Mouse (Mus musculus) cerebellum, postnatal 10 days (tissue): Measurements from ENCODE around the gene Dcaf8.

Experiments used
- DNase-seq, 2 experiments: peaks; one replicate each; pipeline ENCODE4 v3.0.0; 2021; ENCODE audit warnings: mixed read lengths in 2 of 2

The Dcaf8 gene

GRCm38 (mm10) chr1:172197146-172197545 lies 49.3 kb downstream of the Dcaf8 start:
- DNase-seq = no peak

- peak; percentile 60 to 71 for DNase-seq
Observed at GRCm38 (mm10) chr1:172197851-172198250, 50.0 kb downstream of the Dcaf8 start.

GRCm38 (mm10) chr1:172198316-172198715 lies 50.4 kb downstream of the Dcaf8 start:
- DNase-seq = no peak

GRCm38 (mm10) chr1:172198996-172199395 lies 51.1 kb downstream of the Dcaf8 start:
- DNase-seq = no peak

- DNase-seq = no peak
Observed at GRCm38 (mm10) chr1:172200161-172200560, 52.3 kb downstream of the Dcaf8 start.

GRCm38 (mm10) chr1:172200871-172201447 lies 53.1 kb downstream of the Dcaf8 start:
- DNase-seq = peak; percentile 93 to 94

- DNase-seq = peak; percentile 86 to 90
Observed at GRCm38 (mm10) chr1:172201967-172202880, 54.3 kb downstream of the Dcaf8 start.

- DNase-seq = peak; percentile 60 to 61
Observed at GRCm38 (mm10) chr1:172202894-172203522, 55.1 kb downstream of the Dcaf8 start.

- DNase-seq = peak in 1 of 2 experiments; percentile 44
Observed at GRCm38 (mm10) chr1:172203566-172203965, 55.7 kb downstream of the Dcaf8 start.

GRCm38 (mm10) chr1:172204033-172204813 lies 56.3 kb downstream of the Dcaf8 start:
- peak; percentile 46 to 57 for DNase-seq

- DNase-seq = peak; percentile 78 to 80
Observed at GRCm38 (mm10) chr1:172204814-172205740, 57.2 kb downstream of the Dcaf8 start.

GRCm38 (mm10) chr1:172205741-172206087 lies 57.8 kb downstream of the Dcaf8 start:
- peak; percentile 41 to 67 for DNase-seq

- DNase-seq = peak; percentile 93 to 96
Observed at GRCm38 (mm10) chr1:172206141-172206917, 58.4 kb downstream of the Dcaf8 start, which contains the start of gene Pea15a. Gene Pea15a (minus strand): TSS chr1:172206804.

- peak; percentile 68 to 71 for DNase-seq
Observed at GRCm38 (mm10) chr1:172207111-172207584, 59.3 kb downstream of the Dcaf8 start.

GRCm38 (mm10) chr1:172212776-172213175 lies 64.9 kb downstream of the Dcaf8 start:
- DNase-seq = peak in 1 of 2 experiments; percentile 2

GRCm38 (mm10) chr1:172213771-172214170 lies 65.9 kb downstream of the Dcaf8 start:
- DNase-seq = peak in 1 of 2 experiments; percentile 19

- DNase-seq = peak in 1 of 2 experiments; percentile 41
Observed at GRCm38 (mm10) chr1:172214748-172215147, 66.9 kb downstream of the Dcaf8 start.

- DNase-seq = peak; percentile 95
Observed at GRCm38 (mm10) chr1:172217148-172217547, 69.3 kb downstream of the Dcaf8 start.

GRCm38 (mm10) chr1:172218164-172218910 lies 70.5 kb downstream of the Dcaf8 start:
- no peak for DNase-seq
